Mouse (Mus musculus): ENCODE measurements around the gene Tssk1.

DNA sequence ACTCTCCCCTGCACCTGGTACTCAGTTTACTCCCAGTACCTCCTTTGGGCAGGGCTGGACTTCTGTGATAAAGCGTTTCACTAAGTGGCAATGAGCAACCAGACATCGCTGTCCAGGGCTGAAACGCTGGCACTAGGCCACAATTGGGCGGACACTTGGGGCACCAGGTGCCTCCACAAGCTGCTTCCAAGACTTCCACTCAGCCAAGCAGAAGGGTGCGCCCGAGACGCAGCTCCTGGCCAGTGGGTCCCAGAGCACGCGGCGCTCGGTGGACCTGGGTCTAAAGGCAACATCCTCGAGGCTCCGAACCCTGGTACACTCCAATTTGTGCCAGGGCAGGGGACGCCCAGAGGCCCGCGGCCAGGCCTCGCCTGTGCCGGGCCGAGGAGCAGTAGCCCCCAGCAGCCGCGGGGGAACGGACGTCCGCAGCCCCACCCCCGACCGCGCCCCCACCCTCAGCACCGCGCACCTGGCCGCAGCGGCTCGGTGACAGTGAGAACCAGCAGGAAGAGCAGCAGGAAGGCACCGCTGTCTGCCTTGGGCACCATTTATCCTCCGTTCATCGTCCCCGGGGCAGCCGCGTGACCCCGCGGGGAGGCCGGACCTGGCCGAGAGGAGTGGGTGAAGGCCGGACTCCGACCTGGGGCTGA is 3.0 kb upstream of the Tssk1 start:
- TF ChIP-seq POLR2A (IDR thresholded peaks at IDR 0.05; ENCODE audit: extremely low read depth, insufficient read depth, low read length) (no peak), CTCF (IDR thresholded peaks at IDR 0.05; ENCODE audit: extremely low read depth, insufficient read depth, low read length) (no peak)
